Mouse (Mus musculus) urinary bladder, postnatal 25 days (tissue): ENCODE data around the gene 6030408B16Rik.
A peak's percentile ranks its signal among the peaks of the same experiment; 100 is the strongest.

ENCODE experiments used
- DNase-seq: peaks from one replicate; pipeline ENCODE4 v3.0.0; 2022; ENCODE audit warnings: low spot score

Gene 6030408B16Rik

DNA sequence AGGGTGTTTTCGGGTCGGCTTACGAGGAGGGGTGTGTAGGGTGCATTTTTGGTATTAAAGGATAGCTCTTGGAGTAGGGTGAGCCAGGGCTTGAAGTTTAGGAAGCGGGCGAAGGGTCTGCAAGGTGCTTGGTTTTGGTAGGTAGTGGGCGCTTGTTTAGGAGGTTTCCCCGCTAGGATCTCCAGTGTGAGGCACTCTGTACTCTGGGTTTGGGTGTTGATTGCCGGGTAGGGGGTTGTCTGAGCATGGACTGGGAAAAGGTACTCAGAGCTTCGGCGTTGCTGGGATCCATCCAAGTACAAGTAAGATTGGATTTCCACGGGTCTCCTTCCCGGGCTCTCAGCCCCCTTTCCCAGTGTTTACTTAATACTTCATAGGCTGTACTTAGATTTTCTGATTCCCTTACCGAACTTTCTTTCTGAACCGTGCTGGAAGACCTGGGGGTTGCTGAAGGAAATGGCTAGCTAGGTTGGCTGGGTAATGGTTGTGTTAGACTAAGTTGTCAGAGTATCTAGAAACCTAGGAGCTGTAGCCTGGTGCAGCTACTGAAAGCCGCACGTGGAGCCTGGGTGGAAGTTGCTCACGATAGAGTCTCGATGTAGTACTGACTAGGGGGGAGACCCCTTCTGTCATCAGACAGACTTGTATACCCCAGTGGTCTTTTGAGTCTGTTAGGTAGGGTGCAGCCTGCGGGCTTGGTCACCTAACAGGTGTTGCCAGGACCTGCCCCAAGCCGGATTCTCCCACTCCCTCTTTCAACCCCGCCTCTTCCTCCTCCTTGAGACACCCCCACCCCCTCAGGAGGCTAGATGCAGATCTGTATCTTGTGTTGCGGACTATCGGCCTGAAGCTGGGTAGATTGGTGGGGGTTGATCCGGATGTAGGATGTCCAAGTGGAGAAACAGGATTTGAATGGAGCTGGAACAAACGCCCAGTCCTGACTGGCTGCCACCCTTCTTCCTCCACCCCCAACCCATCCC is 25.7 kb upstream of the 6030408B16Rik start:
- DNase-seq = peak; percentile 34

GRCm38 (mm10) chr15:101270101-101270820 is 22.8 kb upstream of the 6030408B16Rik start:
- DNase-seq = no peak

GRCm38 (mm10) chr15:101271107-101271506 is 21.9 kb upstream of the 6030408B16Rik start:
- no peak for DNase-seq

- no peak for DNase-seq
Observed at GRCm38 (mm10) chr15:101271513-101271912, 21.5 kb upstream of the 6030408B16Rik start.

GRCm38 (mm10) chr15:101274380-101274779 is 18.6 kb upstream of the 6030408B16Rik start:
- no peak for DNase-seq

DNA sequence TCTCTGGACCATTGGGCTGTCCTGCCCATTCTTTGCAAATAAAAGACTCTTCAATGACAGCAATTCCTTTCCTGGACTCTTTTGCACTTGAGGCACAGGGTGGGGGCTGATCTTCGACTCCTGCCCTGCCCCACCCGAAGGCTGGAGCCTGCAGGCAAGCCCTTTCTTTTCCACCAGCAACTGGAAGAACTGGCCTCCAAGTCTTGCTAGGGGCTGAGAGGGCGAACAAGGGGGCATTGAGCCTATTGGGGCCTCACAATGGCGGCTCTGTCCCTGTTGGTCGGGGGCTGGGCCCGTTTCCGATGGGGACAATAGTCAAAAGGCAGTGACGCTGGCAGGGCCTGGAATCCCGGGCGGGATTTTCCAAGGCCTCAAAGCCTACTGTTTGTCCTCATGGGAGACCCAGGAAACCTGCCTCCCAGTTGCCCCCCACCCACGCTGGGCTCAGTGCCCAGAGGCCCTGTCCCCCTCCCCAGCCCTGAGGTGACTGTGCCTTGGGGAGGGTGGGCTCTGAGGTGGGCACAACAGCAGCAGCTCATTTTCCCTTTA is 15.6 kb upstream of the 6030408B16Rik start:
- DNase-seq = no peak

DNA sequence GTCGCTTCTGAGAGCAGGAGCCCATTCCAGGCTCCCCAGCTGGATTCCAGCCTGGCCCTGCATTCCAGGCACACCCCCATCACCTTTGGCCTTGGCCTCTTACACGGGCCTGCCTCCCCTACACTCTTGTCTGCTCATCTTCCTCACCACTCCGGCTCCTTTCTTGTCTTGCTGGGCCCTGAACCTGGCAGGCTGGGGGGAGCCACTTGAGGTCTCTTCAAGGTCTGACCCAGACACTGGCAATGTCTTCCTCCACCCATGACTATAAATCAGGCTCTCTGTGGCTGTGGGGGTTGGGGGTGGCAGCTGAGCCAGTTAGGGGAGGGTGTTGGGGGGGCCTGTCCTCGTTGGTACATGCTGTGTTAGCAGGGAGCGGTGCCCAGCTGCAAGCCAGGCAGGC is 14.4 kb upstream of the 6030408B16Rik start:
- no peak for DNase-seq

- no peak for DNase-seq
Observed at GRCm38 (mm10) chr15:101279430-101279999, 13.5 kb upstream of the 6030408B16Rik start.

GRCm38 (mm10) chr15:101282471-101282870 is 10.5 kb upstream of the 6030408B16Rik start:
- DNase-seq = no peak

- peak; percentile 40 for DNase-seq
Observed at GRCm38 (mm10) chr15:101283183-101283910, 9.7 kb upstream of the 6030408B16Rik start.

- DNase-seq = peak; percentile 79
Observed at GRCm38 (mm10) chr15:101283911-101284750, 8.9 kb upstream of the 6030408B16Rik start, which contains the start of gene Atg101. Atg101 (plus strand) TSS chr15:101284272.

DNA sequence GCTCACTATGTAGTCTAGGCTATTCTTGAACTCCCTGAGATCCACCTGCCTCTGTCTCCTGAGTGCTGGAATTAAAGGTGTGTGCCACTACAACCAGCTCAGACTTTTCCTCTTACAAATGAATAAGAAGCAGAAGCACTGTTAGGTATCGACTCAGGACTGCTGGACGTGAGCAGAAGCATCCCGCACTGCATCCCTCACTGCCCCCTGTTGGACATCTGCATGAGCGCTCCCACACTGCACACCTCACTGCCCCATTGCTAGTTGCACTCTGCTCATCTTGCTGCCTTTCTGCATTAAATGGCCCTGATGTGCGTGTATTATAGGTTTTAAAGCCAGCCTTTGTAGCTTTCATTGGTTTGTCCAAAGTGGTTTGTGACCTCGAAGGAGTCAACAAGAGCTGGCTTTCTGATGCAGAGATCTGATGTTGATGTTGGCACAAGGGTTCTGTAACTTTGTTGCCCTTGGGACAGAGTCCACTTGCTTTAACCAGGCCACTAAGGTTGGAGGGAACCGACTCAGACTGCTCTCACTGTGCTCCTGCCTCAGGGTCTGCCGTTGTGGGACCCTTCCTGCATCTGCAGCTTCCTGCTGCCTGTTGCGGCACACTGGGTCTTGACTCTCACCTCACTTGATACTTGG is 6.8 kb upstream of the 6030408B16Rik start:
- no peak for DNase-seq

GRCm38 (mm10) chr15:101287361-101287760 is 5.7 kb upstream of the 6030408B16Rik start:
- no peak for DNase-seq

DNA sequence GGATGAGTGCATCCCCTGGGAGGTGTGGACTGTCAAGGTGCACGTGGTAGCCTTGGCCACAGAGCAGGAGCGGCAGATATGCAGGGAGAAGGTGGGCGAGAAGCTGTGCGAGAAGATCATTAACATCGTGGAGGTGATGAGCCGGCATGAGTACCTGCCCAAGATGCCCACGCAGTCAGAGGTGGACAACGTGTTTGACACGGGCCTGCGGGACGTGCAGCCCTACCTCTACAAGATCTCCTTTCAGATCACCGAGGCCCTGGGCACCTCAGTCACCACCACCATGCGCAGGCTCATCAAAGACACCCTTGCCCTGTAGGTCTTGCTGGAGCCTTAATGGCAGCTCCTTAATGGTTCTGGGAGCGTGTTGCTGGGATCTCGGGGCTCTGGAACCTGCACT is 2.7 kb upstream of the 6030408B16Rik start:
- no peak for DNase-seq

- no peak for DNase-seq
Observed at GRCm38 (mm10) chr15:101292012-101292411, 1.0 kb upstream of the 6030408B16Rik start.

- DNase-seq = no peak
Observed at GRCm38 (mm10) chr15:101294028-101294894, 1.2 kb downstream of the 6030408B16Rik start.

DNA sequence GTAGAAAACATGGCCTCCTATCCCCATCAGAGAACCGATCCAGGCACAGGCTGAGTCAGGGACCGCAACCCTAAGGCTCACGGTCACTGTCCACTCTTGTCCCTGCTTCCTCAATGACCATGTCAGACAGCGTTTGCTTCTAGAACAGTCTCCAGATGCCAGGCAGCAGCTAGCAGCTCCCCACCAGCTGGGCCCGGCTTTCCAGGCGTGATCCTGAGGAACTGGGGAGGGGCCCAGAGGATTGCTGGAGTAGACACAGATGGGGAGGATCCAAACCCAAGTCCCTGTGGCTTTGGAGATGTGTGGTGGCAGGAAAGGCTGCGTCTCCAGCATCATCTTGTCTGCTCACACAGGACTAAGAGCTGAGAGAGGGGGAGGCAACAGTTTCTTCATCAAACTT is 2.1 kb downstream of the 6030408B16Rik start:
- no peak for DNase-seq

DNA sequence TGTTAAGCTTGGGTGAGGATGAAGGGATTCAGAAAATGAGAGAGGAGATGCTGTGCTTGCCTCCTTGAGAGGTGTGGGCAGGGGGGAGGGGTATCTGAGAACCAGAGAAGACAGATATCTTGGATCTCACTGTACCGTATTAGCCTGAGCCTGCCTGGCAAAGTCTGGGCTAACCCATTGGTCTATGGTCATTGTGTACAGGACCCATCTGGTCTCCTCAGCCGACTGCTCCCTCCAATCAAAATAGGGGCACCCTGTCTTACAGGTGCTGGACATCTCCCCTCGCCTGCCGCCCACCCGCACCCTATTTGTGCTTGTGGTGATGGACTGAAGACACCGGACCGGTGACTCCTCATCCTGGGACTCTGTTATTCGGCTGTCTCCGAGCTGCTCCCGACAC is 2.6 kb downstream of the 6030408B16Rik start:
- no peak for DNase-seq

DNA sequence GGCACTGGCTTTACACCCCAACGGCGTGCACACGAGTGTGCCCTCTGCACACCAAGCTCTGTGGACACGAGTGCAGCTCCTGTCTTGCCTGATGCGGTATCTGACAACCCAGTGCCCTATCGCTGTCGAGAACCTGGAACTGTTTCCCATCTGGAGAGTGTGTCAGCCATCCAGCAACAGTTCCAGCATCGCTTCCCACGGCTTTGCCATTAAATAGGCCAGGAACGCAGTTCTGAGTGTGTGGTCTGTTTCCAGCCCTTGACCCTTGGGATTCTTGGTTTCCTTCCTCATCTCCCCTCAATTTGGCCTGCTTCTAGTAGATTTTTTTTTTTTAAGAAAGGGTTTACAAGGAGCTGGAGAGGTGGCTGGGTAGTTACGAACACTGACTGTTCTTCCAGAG is 3.1 kb downstream of the 6030408B16Rik start:
- no peak for DNase-seq
